Mouse (Mus musculus) embryonic facial prominence, embryonic 10.5 days (tissue): ENCODE measurements at regions not wholly inside any gene's neighbourhood (a gene's known extent, or its start where the extent isn't known, plus 50 kb on each side); places are given as distances from the start of the nearest gene placed in this dataset.

ENCODE experiments used
- DNase-seq: peaks from one replicate; pipeline ENCODE4 v3.0.0-alpha.2; 2017; ENCODE audit warnings: low spot score
- H3K27ac ChIP-seq: fragments of 300-500 bp; sonication (generic); replicated peaks from 2 replicates; pipeline ENCODE4 v1.5.1; 2016; ENCODE audit warnings: mild to moderate bottlenecking
- H3K27me3 ChIP-seq: fragments of 300-500 bp; sonication (generic); replicated peaks from 2 replicates; pipeline ENCODE4 v1.6.1; 2016; ENCODE audit warnings: low read depth, mild to moderate bottlenecking; ENCODE audit not compliant: poor library complexity, severe bottlenecking
- H3K36me3 ChIP-seq: fragments of 300-500 bp; sonication (generic); replicated peaks from 2 replicates; pipeline ENCODE4 v1.6.1; 2016; ENCODE audit warnings: mild to moderate bottlenecking, moderate library complexity
- H3K4me1 ChIP-seq: fragments of 300-500 bp; sonication (generic); 2 replicates; pipeline ENCODE4 v1.6.1; 2016
- H3K4me3 ChIP-seq: fragments of 300-500 bp; sonication (generic); 2 replicates; pipeline ENCODE4 v1.5.1; 2016; ENCODE audit warnings: mild to moderate bottlenecking, moderate library complexity
- H3K9me3 ChIP-seq: fragments of 300-500 bp; sonication (generic); 2 replicates; pipeline ENCODE4 v1.6.1; 2016; ENCODE audit warnings: mild to moderate bottlenecking
- WGBS: fragments of 180-500 bp; shearing (Covaris S2); methylation state at CpG from one replicate; pipeline ENCODE4 v1.1.7; 2016; 5-methylcytosine and 5-hydroxymethylcytosine counted together

- 61% methylated on average over 6 of the region's 6 CpGs for WGBS
- Histone ChIP-seq H3K4me1 (no peaks in the 10 kb centered on the region), H3K4me3 (no peak overlapping the region), H3K27ac (no peak overlapping the region), H3K36me3 (no peaks in the 10 kb centered on the region), H3K9me3 (peaks cover 7% of the 10 kb centered on the region; the same call in 1 of the 2 replicates), H3K27me3 (no peaks in the 10 kb centered on the region)
- no peak for DNase-seq
These were observed 121.7 kb upstream of the B3gat1 start for GRCm38 (mm10) chr9:26611711-26612437.

DNA sequence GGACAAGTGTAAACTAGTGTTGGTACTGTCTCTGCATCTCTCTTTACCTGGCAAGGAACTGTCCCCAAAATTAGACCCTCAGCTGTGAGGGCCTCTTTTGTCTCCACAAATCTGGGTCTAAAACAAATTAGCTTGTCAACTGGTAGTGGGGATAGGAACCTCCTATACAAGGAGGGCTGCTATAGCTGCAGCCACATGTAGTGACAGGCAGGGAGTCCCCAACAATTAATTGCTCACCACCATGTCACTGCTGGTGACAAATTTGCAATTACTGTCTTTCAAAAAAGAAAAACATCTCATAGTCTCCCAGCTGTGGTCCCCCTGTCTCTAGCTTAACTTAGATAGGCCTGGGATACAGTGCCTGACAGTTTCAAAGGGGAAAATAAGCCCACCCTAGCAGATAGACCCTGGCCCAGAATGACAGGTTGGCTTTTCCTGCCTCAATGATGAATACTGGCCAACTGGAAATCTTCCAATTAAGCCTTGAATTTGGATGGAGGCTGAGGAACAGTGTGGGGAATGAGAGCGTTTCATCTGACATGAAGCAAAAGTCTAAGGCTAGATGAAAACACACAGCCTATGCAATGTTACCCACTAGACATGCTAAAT lies 110.6 kb upstream of the B3gat1 start:
- Histone ChIP-seq H3K27me3 (no peaks in the 10 kb centered on the region), H3K4me1 (no peaks in the 10 kb centered on the region), H3K27ac (no peak overlapping the region), H3K4me3 (no peak overlapping the region), H3K9me3 (no peaks in the 10 kb centered on the region), H3K36me3 (no peaks in the 10 kb centered on the region)
- 88% methylated on average over 1 of the region's 1 CpGs for WGBS
- no peak for DNase-seq

- Histone ChIP-seq H3K27ac (no peak overlapping the region), H3K9me3 (no peaks in the 10 kb centered on the region), H3K36me3 (no peaks in the 10 kb centered on the region), H3K4me1 (no peaks in the 10 kb centered on the region), H3K27me3 (no peaks in the 10 kb centered on the region), H3K4me3 (no peak overlapping the region)
- DNase-seq: no peak
- WGBS: 71% methylated on average over 2 of the region's 2 CpGs
These were observed 108.2 kb upstream of the B3gat1 start for GRCm38 (mm10) chr9:26625171-26625937.

GRCm38 (mm10) chr9:26632891-26633650 lies 100.5 kb upstream of the B3gat1 start:
- Histone ChIP-seq H3K27ac (no peak overlapping the region), H3K9me3 (no peaks in the 10 kb centered on the region), H3K27me3 (no peaks in the 10 kb centered on the region), H3K4me3 (no peak overlapping the region), H3K36me3 (no peaks in the 10 kb centered on the region), H3K4me1 (no peaks in the 10 kb centered on the region)
- WGBS: 89% methylated on average over 8 of the region's 8 CpGs
- DNase-seq: no peak

DNA sequence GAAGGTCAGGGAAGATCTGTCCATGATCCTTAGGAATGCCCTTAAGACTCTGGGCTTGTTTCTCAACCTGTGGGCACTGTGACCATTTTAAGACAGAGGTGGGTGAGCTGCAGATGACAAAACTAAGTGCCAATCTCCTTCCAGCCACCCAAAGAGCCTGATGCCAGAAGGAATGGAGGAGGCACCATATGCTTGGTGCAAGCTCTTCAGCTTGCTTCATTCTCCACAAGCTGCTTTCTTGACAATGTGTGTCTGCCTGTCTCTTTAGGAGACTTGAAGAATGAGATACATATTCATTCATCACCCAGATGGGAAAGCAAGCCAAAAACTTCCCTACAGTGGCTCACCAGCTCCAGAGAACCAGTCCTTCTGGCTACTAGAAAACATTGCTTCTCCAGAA lies 98.3 kb upstream of the B3gat1 start:
- no peak for DNase-seq
- Histone ChIP-seq H3K27me3 (no peaks in the 10 kb centered on the region), H3K4me1 (no peaks in the 10 kb centered on the region), H3K4me3 (no peak overlapping the region), H3K9me3 (no peaks in the 10 kb centered on the region), H3K36me3 (no peaks in the 10 kb centered on the region), H3K27ac (no peak overlapping the region)

DNA sequence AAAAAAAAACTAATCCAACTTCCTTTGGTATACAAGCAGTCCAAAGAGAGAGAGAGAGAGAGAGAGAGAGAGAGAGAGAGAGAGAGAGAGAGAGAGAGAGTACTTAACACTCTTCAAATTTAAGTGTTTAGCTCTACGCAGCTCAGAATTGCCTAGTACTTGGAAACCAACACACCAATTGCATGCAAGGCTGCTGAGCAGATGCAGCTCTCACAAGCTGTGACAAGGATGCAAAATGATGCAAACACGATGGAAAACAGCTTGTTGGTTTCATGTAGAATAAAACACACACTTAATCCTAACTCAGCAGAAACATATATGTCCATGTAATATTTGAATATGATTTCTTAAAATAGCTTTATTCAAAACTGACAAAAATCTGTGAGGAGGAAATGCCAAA lies 94.9 kb upstream of the B3gat1 start:
- Histone ChIP-seq H3K27me3 (no peaks in the 10 kb centered on the region), H3K36me3 (no peaks in the 10 kb centered on the region), H3K4me1 (no peaks in the 10 kb centered on the region), H3K9me3 (no peaks in the 10 kb centered on the region), H3K27ac (no peak overlapping the region), H3K4me3 (no peak overlapping the region)
- DNase-seq: no peak
- 82% methylated on average over 2 of the region's 2 CpGs for whole genome bisulfite sequencing

DNA sequence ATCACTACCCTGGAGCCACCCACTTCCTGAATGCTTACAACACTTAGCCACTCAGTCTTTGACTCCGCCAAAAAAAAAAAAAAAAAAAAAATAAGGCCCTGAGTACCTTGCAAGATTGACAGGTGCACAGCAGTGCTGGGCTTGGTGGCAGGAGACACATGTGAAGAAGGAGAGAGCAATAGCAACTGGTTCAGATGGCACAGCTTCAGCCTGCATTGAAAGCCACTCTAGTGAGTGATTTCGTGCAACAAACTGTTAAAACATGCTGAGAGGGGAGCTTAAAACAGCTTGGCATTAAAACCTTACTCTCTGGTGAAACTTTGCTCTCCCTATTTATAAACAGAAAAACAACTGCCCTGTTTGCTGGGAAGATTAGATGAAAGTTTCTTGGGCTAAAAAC lies 91.2 kb upstream of the B3gat1 start:
- Histone ChIP-seq H3K36me3 (no peaks in the 10 kb centered on the region), H3K27me3 (no peaks in the 10 kb centered on the region), H3K4me1 (no peaks in the 10 kb centered on the region), H3K9me3 (no peaks in the 10 kb centered on the region), H3K27ac (no peak overlapping the region), H3K4me3 (no peak overlapping the region)
- 78% methylated on average over 2 of the region's 2 CpGs for WGBS
- DNase-seq: no peak

GRCm38 (mm10) chr9:26642831-26643230 lies 90.7 kb upstream of the B3gat1 start:
- Histone ChIP-seq H3K4me1 (no peaks in the 10 kb centered on the region), H3K4me3 (no peak overlapping the region), H3K9me3 (no peaks in the 10 kb centered on the region), H3K36me3 (no peaks in the 10 kb centered on the region), H3K27ac (no peak overlapping the region), H3K27me3 (no peaks in the 10 kb centered on the region)
- DNase-seq: no peak
- 86% methylated on average over 4 of the region's 4 CpGs for WGBS

DNA sequence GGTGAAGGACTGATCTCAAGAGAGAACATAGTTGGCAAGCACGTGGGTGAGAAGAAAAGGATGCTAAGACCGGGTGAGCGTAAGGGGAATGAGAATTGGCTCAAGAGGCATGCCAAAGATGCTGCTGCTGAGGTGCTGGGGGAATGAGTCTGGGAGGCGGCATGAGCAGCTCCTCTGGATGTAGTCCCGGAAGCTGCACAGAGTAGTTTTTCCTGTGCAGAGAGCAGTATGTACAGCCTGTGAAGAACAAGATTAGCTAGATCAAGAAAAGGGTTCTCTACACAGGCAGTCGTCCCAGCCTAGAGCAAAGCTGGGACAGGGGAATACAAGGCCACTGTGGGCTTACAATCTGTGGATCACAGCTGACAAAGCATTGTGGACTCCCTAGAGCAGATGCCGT lies 84.0 kb upstream of the B3gat1 start:
- no peaks in the 10 kb centered on the region for H3K36me3 ChIP-seq
- H3K27ac ChIP-seq: no peak overlapping the region
- no peak for DNase-seq
- 87% methylated on average over 7 of the region's 7 CpGs for WGBS
- H3K27me3 ChIP-seq: no peaks in the 10 kb centered on the region
- H3K9me3 ChIP-seq: no peaks in the 10 kb centered on the region
- no peaks in the 10 kb centered on the region for H3K4me1 ChIP-seq
- no peak overlapping the region for H3K4me3 ChIP-seq

DNA sequence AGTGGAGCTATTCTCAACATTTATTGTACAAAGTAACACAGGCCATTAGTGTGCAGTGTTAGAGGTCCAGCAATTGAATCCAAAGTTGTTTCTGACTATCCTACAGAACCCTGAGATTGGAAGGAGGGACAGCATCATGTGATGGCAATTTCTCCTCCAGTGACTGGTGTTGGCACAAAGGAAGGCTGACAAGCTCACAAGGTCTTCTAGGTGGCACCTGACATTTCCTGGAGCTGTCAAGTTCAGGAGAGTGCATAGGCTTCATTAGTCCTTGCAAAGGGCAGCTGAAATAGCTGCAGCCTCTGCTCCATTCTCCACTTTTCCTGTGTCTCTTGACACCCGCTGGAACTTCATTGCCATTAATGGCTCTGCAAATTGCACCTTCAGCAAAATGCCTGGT lies 80.6 kb upstream of the B3gat1 start:
- no peaks in the 10 kb centered on the region for H3K27me3 ChIP-seq
- no peaks in the 10 kb centered on the region for H3K36me3 ChIP-seq
- H3K4me1 ChIP-seq: no peaks in the 10 kb centered on the region
- WGBS: 91% methylated on average over 1 of the region's 1 CpGs
- no peak overlapping the region for H3K27ac ChIP-seq
- no peak for DNase-seq
- no peak overlapping the region for H3K4me3 ChIP-seq
- H3K9me3 ChIP-seq: no peaks in the 10 kb centered on the region

DNA sequence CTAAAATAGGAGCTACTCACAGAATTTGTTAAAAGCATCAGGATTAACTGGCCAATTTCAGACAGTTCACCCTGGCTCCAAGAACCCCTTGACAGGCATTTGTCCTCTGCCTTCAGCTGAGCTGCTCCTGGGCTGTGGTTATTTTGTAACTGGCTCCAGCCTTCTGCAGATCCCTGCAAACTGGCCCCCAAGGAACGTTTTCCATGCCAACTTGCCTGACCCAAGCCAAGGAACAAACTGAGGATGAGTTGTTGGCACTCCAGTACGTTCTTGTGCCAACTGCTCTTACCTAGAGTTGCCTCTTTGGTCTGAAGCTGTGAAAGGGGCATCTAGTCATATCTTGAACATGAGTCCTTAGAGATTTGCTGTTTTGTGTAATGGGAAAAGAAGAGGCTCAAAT lies 74.2 kb upstream of the B3gat1 start:
- no peaks in the 10 kb centered on the region for H3K36me3 ChIP-seq
- no peak for DNase-seq
- no peak overlapping the region for H3K4me3 ChIP-seq
- H3K4me1 ChIP-seq: no peaks in the 10 kb centered on the region
- 67% methylated on average over 2 of the region's 2 CpGs for whole genome bisulfite sequencing
- H3K27me3 ChIP-seq: no peaks in the 10 kb centered on the region
- H3K27ac ChIP-seq: no peak overlapping the region
- H3K9me3 ChIP-seq: no peaks in the 10 kb centered on the region

DNA sequence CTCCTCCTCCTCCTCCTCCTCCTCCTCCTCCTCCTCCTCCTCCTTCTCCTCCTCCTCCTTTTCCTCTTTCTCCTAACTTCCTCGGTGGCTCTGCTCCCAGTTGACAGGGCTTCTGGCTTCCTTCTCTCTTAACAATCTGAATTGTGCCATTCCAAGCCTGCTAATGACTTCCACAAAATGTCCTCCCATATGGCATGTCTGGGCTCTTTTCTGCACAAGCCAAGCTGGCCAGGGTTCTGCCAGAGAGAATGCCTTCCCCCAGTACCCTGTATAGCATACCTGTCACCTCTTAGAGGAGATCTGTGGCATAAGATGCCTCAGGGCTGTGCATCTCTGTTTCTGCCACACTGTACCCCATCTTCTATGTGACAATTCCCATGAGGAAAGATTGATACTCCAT lies 70.0 kb upstream of the B3gat1 start:
- Histone ChIP-seq H3K9me3 (no peaks in the 10 kb centered on the region), H3K36me3 (no peaks in the 10 kb centered on the region), H3K27ac (no peak overlapping the region), H3K4me1 (no peaks in the 10 kb centered on the region), H3K27me3 (no peaks in the 10 kb centered on the region), H3K4me3 (no peak overlapping the region)
- WGBS: no CpG with 5 or more reads among the region's 1 CpGs
- DNase-seq: no peak
